Mouse (Mus musculus): ENCODE measurements at regions not wholly inside any gene's neighbourhood (a gene's known extent, or its start where the extent isn't known, plus 50 kb on each side); places are given as distances from the start of the nearest gene placed in this dataset.

DNA sequence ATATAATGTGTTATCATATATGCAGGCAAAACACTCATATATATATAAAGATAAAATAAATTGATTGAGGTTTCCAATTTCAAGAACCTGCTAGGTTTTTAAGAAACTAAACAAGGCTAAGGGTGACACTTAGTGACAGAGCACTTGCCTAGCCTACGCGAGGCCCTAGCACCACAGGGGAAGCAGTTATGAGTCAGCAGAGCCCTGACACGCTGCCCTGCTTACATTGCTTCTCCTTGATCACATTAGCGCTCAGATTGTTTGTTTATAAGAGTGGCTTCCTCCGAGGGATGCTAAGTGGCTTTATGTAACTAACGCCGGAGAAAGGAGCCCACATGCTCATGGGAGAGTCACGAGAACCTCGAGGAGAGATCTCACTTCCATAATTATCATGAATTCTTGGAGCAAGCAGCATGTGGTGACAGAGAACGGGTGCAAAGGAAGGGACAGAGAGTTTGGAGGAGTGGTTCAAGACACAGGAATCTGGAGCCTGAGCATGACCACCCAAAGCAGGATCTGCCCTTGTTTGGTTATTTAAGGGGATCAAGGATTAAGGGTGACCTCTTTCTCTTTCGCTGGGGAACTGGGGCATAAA, 55.3 kb upstream of the Tspan5 start:
- no peak for TF ChIP-seq CTCF (conservative IDR thresholded peaks at IDR 0.05; ENCODE audit: insufficient read depth, insufficient read length, low read depth, low read length)
- no peak for TF ChIP-seq POLR2A (IDR thresholded peaks at IDR 0.05; ENCODE audit: low read depth, low read length)
